Mouse (Mus musculus) gastrocnemius, adult 2 months (tissue): ENCODE results near the gene Hoxa6. TPM values are rescaled to one million over a fixed set of nuclear protein-coding genes. Genes with fewer than 3 reads are reported as not detected.

Source experiments
- DNase-seq: peaks from one replicate; pipeline ENCODE4 v3.0.0; 2022
- H3K27ac ChIP-seq: fragments of 200-600 bp; 2 replicates; pipeline ENCODE4 v1.8.1; 2022; ENCODE audit warnings: mild to moderate bottlenecking
- H3K4me3 ChIP-seq: fragments of 200-600 bp; 2 replicates; pipeline ENCODE4 v1.8.1; 2022; ENCODE audit warnings: mild to moderate bottlenecking, moderate library complexity
- CTCF ChIP-seq: fragments of 200-600 bp; IDR thresholded peaks from 2 replicates; pipeline ENCODE4 v1.8.1; 2022; ENCODE audit warnings: antibody characterized with exemption, mild to moderate bottlenecking, moderate library complexity
- intact Hi-C: fragments of 180-260 bp; cut with DNase I; formaldehyde crosslinking; loops from one replicate; pipeline ENCODE4 v1.15.1; 2025
- microRNA-seq: library from miRNA; unstranded; fragments of <30 nt; microRNA quantifications from one replicate; pipeline ENCODE4 v1.2.0, GENCODE M21; 2021
- total RNA-seq, 2 experiments: library from RNA; stranded (reverse); gene quantifications; 2 replicates each; pipeline ENCODE4 v1.2.3; 2021

Gene Hoxa6
- total RNA-seq, 2 experiments from 2014 or later: 2.6 to 2.7 TPM

- Histone ChIP-seq H3K27ac (peak overlapping the region; percentile 90), H3K4me3 (peak overlapping the region; percentile 88)
- no peak for TF ChIP-seq CTCF
- DNase-seq: peak; percentile 30
- intact Hi-C loops: loop anchor here (5.0 kb wide), 1 partner anchor 147 kb away; the partner anchor contains the start of gene Skap2
Observed at GRCm38 (mm10) chr6:52159164-52159761, 49.3 kb downstream of the Hoxa6 start.

- no peak for TF ChIP-seq CTCF
- intact Hi-C loops: loop anchor here (5.0 kb wide), 1 partner anchor 146 kb away; the partner anchor contains the start of gene Skap2
- H3K27ac ChIP-seq: peak within 1 kb of the TSS; percentile 90
- peak; percentile 84 for DNase-seq
- H3K4me3 ChIP-seq: peak within 1 kb of the TSS; percentile 88
Observed at GRCm38 (mm10) chr6:52158276-52159051, 50.1 kb downstream of the Hoxa6 start, which contains the start of gene Hoxa1. Gene Hoxa1, minus strand, starts transcription at chr6:52158317.

GRCm38 (mm10) chr6:52157466-52158275 is 50.9 kb downstream of the Hoxa6 start:
- H3K27ac ChIP-seq: peak overlapping the region; percentile 90
- peak overlapping the region; percentile 88 for H3K4me3 ChIP-seq
- TF ChIP-seq CTCF: no peak
- DNase-seq: no peak
- intact Hi-C loops: loop anchor here (5.0 kb wide), 1 partner anchor 145 kb away; the partner anchor contains the start of gene Skap2

- no peak for TF ChIP-seq CTCF
- intact Hi-C loops: loop anchor here (5.0 kb wide), 1 partner anchor 144 kb away; the partner anchor contains the start of gene Skap2
- Histone ChIP-seq H3K27ac (no peak overlapping the region), H3K4me3 (no peak overlapping the region)
- no peak for DNase-seq
Observed at GRCm38 (mm10) chr6:52156551-52157200, 51.8 kb downstream of the Hoxa6 start.

Small RNA genes lying within 50 kb of the gene (microRNA-seq; reads per million reads assigned to microRNA genes)
- 7,520 reads per million, percentile 90 among the genes with 10 or more reads in this experiment for gene Mir196b

Other genes starting within 250 kb of the Hoxa6 start
- 1 to 10 TPM; 1.9 to 4.0 TPM for gene Skap2, start 196.2 kb downstream of the Hoxa6 start, total RNA-seq
- under 1 TPM; 0.13 to 0.22 TPM for gene Hoxa1, start 50.4 kb downstream of the Hoxa6 start, total RNA-seq
- under 1 TPM; 0.47 to 0.56 TPM for gene Hoxa2, start 43.9 kb downstream of the Hoxa6 start, total RNA-seq
- under 1 TPM in 1 of 2 experiments, not detected in 1; 0.10 TPM for gene 5730596B20Rik, start 31.2 kb downstream of the Hoxa6 start, total RNA-seq
- gene Hoxa4, start 17.0 kb downstream of the Hoxa6 start, total RNA-seq: 1 to 10 TPM; 2.7 to 3.3 TPM
- 1 to 10 TPM; 2.2 to 2.9 TPM for gene Hoxa5, start 4.1 kb downstream of the Hoxa6 start, total RNA-seq
- gene Hoxa3, start 4.6 kb upstream of the Hoxa6 start, total RNA-seq: 1 to 10 TPM; 2.8 to 3.1 TPM
- under 1 TPM in 1 of 2 experiments, not detected in 1; 0.82 TPM for gene Gm28308, start 4.6 kb upstream of the Hoxa6 start, total RNA-seq
- gene Hoxa7, start 13.1 kb upstream of the Hoxa6 start, total RNA-seq: 1 to 10 TPM; 4.7 to 5.0 TPM
- 1 to 10 TPM; 7.5 to 8.8 TPM for gene Hoxa9, start 22.4 kb upstream of the Hoxa6 start, total RNA-seq
- gene Hoxa10, start 32.1 kb upstream of the Hoxa6 start, total RNA-seq: 10 to 100 TPM; 17.4 to 17.7 TPM
- 1 to 10 TPM; 1.0 to 4.3 TPM for gene Hoxa11, start 37.1 kb upstream of the Hoxa6 start, total RNA-seq
- gene Hoxa13, start 52.2 kb upstream of the Hoxa6 start, total RNA-seq: 1 to 10 TPM; 1.5 to 3.8 TPM
- not detected for gene Evx1, start 104.8 kb upstream of the Hoxa6 start, total RNA-seq